Mouse (Mus musculus) monocyte, adult 59 days (primary cell): ENCODE data around the gene Rab3b. TPM values are rescaled to one million over a fixed set of nuclear protein-coding genes. Genes with fewer than 3 reads are reported as not detected.

Experiments used
- total RNA-seq, 2 experiments: library from RNA; stranded (reverse); gene quantifications; one replicate each; pipeline ENCODE4 v1.2.4; 2023

Gene Rab3b
- not detected for total RNA-seq

DNA sequence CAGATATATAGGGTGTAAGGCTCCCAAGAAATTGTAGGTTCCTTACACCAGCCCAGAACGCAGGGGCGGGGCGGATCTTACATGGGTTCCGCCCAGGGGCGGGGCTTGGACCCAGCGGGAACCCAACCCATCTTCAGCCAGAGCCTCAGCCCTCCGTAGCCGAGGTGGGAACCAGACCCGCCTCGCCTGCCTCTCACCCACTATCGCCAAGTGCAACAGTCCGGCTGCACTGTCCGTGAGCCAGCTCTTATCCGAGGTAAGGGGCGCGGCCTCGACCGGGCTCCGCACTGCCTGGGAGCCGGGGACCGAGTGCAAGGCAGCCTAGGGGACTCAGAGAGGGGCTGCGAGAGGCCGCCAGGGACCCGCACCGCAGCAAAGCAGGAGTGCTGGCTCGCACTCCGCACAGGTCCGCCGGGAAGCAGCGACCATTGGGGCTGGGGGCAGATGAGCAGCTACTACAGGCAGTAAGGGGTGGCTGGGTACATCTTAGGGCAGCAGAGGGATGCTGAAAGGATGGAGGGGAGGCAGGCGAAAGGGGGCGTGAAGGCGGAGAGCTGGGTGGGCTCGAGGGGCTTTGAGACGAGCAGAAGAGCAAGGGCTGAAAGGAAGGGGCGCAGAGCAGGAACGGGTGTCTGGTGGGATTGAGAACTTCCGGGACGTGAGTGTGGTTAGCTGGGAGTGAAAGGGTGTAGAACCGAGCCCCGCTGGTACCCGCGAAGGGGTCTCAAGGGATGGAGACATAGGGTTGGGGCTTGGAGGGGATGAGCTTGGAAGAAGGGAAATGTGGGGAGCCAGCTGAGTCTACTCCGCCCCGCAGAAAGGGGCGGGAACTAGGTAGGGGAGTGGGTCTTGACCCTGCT, at the start of gene Rab3b:
Gene Rab3b, plus strand, starts transcription at position 101 of the 860 bp plus-strand sequence.

DNA sequence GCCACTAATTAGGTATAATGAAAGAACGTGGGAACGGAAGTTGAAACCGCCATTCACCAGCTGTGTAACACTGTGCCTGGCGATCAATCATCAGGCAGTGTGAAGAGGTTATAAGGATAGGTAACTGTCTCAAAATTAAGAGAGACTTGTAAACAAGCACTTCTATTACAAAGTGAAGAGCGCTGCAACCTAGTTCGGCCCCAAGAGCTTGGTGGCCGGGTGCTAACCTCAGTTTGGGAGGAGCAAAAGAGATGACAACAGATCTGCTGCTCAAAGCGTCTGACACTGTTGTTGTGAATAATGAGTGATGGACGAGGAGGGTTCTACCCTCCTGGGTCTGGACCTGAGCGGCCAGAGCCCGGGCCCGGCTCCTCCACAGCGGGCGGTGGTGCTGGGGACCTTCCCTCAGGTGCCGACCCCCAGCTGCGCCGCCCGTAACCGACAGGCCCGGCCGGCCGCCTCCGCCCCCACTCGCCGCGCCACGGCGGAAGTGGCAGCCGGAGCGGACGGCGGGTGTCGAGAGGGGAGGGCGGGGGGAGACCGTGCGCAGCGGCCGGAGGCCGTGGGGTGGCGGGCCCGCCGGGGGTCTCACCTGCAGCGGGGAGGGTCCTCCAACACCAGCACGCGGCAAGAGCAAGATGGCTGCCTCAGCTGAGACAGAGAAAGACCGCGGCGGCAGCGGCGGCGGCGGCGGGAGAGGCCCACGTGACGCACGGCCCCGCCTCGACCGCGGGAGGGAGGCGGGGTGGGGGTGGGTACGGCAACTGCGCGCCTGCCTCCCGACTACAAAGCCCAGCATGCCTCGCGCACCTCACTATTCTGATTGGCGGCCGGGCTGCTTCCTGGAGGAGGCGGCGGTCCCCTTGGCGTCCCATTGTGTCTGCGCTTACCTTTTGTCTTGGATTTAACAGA, 45.7 kb upstream of the Rab3b start, which contains the start of gene Btf3l4:
Gene Btf3l4, minus strand, starts transcription at position 699 of the 912 bp plus-strand sequence.

DNA sequence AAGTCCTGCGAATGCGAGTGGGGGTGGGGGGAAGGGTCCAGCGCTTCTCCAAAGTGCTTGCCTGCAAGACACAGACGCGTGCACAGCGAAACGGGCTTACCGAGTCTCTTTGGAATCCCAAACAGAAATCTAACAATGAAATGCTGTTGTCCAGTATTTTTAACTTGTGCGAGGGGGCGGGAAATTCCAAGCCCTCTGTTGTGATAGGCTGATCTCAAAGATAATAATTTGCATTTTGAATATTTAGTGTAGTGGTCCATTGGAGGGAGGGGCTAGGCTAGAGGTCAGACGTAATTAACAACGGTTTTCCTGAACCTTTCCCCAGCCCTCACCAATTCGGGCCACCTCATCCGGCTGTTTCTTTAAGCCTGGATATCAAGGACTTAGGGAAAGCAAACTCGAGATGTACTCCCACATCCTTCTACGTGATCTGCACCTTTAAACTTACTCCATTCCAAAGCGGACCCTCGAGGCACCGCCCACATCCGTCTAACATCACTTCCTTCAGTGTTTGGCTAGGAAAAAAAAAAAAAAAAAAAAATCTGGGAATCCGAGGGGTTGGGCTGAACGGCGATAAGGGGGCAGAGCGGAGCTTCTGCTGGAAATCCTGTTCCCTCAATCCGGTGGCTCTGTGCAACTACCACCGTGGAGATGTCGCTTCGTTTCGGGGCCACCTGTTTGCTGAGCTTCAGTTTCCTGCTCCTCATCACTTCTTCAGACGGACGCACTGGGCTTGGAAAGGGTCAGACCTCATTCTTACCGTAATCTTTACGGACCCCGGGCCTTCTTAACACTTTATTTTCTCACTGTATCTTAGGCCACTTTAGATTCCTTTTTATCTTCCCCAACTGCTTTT, 44.5 kb upstream of the Rab3b start, which contains the start of gene Txndc12:
Gene Txndc12, plus strand, starts transcription at position 487 of the 856 bp plus-strand sequence.

DNA sequence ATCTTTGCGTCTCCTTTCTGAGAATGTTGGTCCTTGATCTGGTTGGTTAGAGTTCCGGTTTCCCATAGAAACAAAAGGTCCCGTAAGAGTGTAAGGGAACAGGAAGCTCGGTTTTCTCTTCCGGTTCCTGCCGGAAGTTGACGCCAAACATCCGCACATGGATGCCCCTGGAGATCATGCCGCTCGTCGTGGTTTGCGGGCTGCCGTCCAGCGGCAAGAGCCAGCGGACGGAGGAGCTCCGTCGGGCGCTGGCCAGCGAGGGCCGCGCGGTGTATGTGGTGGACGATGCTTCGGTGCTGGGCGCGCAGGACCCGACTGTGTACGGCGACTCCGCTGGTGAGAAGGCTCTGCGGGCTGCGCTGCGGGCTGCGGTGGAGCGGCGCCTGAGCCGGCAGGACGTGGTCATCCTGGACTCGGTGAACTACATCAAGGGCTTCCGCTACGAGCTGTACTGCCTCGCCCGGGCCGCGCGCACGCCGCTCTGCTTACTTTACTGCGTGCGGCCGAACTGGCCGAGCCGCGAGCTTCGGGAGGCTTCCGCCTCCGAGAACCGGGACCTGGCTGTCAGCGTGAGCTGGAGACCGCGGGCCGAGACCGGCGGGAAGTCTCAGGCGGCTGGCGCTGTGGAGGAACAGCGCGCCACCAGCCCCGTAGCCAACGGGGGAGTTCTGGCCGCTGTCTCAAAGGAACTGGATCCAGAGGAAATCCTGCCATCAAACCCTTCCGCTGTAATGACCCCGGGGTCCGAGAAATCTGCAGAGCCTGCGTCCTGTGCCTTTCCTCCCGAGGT, 31.0 kb upstream of the Rab3b start, which contains the start of gene Kti12:
Gene Kti12, plus strand, starts transcription at position 71 of the 790 bp plus-strand sequence.

DNA sequence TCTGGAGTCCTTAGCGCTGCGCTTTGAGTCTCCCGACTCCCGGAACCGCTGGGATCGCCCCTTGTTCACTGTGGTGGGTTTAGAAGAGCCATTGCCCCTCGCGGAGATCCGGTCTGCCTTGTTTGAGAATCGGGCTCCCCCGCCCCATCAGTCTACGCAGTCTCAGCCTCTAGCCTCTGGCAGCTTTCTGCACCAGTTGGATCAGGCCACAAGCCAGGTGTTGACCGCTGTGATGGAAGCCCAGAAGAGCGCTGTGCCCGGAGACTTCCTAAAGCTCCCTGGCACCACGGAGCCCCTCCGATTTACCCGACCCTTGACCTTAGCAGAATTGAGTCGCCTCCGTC, 30.4 kb upstream of the Rab3b start, which contains the start of gene A730015C16Rik:
Gene A730015C16Rik, minus strand, starts transcription at position 115 of the 344 bp plus-strand sequence.

Other genes starting within 250 kb of the Rab3b start
- gene 3110021N24Rik, start 159.4 kb upstream of the Rab3b start, total RNA-seq, result 1 to 10 TPM; 2.4 to 2.6 TPM
- gene Zfyve9, start 98.3 kb upstream of the Rab3b start, total RNA-seq, result 100 to 1,000 TPM; 107 to 115 TPM
- 10 to 100 TPM; 50.0 to 52.2 TPM for gene Btf3l4, start 45.4 kb upstream of the Rab3b start, total RNA-seq
- gene Txndc12, start 44.5 kb upstream of the Rab3b start, total RNA-seq, result 10 to 100 TPM; 42.1 to 46.1 TPM
- 10 to 100 TPM; 17.3 to 19.9 TPM for gene Kti12, start 31.3 kb upstream of the Rab3b start, total RNA-seq
- not detected for gene A730015C16Rik, start 30.4 kb upstream of the Rab3b start, total RNA-seq
- 100 to 1,000 TPM; 170 to 182 TPM for gene Nrd1, start 121.6 kb downstream of the Rab3b start, total RNA-seq